In genomic region chr10:59966743-59967142, GRCm38 (mm10) we compare ENCODE assay signal across 11 mouse cellular contexts. TPM values are rescaled to one million over a fixed set of nuclear protein-coding genes. Genes with fewer than 3 reads are reported as not detected.
DNase-seq lines count a peak whose midpoint lies in the region; ATAC-seq and TF ChIP-seq lines count a peak whose summit lies in the region.
"Had no signal": no experiment of that assay in that cellular context is flagged by ENCODE, and none has a peak within 500 bp of the region (broad histone marks: within the 10 kb centered on the region; RNA-seq: fewer than 3 reads in every experiment).

No protein-coding gene starts in this region.

- no peaks in the 10 kb centered on the region for H3K36me3 ChIP-seq in forebrain, embryonic 11.5 days (ENCODE audit: control insufficient read depth, insufficient read depth, low read length)
- H3K36me3 ChIP-seq in forebrain, embryonic 14.5 days (ENCODE audit: control insufficient read depth, insufficient read depth, low read length), result no peaks in the 10 kb centered on the region
- no peaks in the 10 kb centered on the region for H3K36me3 ChIP-seq in liver, embryonic 14.5 days (replicated peaks; ENCODE audit: control insufficient read depth, insufficient read depth, low read depth)
- H3K36me3 ChIP-seq in limb, embryonic 14.5 days (ENCODE audit: control insufficient read depth, insufficient read depth, low read length), result no peaks in the 10 kb centered on the region
- H3K36me3 ChIP-seq: intestine, embryonic 15.5 days had no signal

- no peak overlapping the region for H3K4me2 ChIP-seq in forebrain, embryonic 11.5 days (ENCODE audit: low read depth, low read length, severe bottlenecking)
- H3K4me2 ChIP-seq in forebrain, embryonic 14.5 days (ENCODE audit: low read length), result no peak overlapping the region
- H3K4me2 ChIP-seq in liver, embryonic 14.5 days (ENCODE audit: low read depth), result no peak overlapping the region
- H3K4me2 ChIP-seq in limb, embryonic 14.5 days (replicated peaks; ENCODE audit: low read depth, low read length, severe bottlenecking), result no peak overlapping the region
- H3K4me2 ChIP-seq: intestine, embryonic 15.5 days had no signal

- no peak for DNase-seq in forebrain, embryonic 11.5 days (ENCODE audit: low spot score)
- no peak for DNase-seq in forebrain, embryonic 14.5 days (ENCODE audit: low spot score)
- DNase-seq in liver, embryonic 14.5 days (ENCODE audit: low read depth in 3 of 3, low spot score in 3 of 3), result no peak
- no peak for DNase-seq in liver
- DNase-seq in brain, embryonic 14.5 days (ENCODE audit: low read depth), result no peak
- no peak for DNase-seq in limb, embryonic 14.5 days (ENCODE audit: low spot score)
- no peak for DNase-seq in adrenal gland, postnatal 36 days
- DNase-seq in left cerebral cortex, postnatal 25 days (ENCODE audit: low spot score in 2 of 2), result no peak
- DNase-seq: heart, postnatal 14 days; right cerebral cortex, postnatal 4 days had no signal

- no peaks in the 10 kb centered on the region for H3K9me3 ChIP-seq in forebrain, embryonic 11.5 days (ENCODE audit: control insufficient read depth, low read length)
- no peaks in the 10 kb centered on the region for H3K9me3 ChIP-seq in forebrain, embryonic 14.5 days (replicated peaks; ENCODE audit: control insufficient read depth, low read length)
- H3K9me3 ChIP-seq in liver, embryonic 14.5 days (ENCODE audit: control insufficient read depth, low read length), result no peaks in the 10 kb centered on the region
- no peaks in the 10 kb centered on the region for H3K9me3 ChIP-seq in limb, embryonic 14.5 days (ENCODE audit: control insufficient read depth, low read length)
- H3K9me3 ChIP-seq: intestine, embryonic 15.5 days had no signal

- H3K4me3 ChIP-seq in forebrain, embryonic 11.5 days (ENCODE audit: low read depth, low read length), result no peak overlapping the region
- no peak overlapping the region for H3K4me3 ChIP-seq in forebrain, embryonic 14.5 days (ENCODE audit: low read depth, low read length)
- H3K4me3 ChIP-seq in liver, embryonic 14.5 days (ENCODE audit: insufficient read depth in 1 of 2, low read depth in 2 of 2, low read length in 2 of 2), result no peak overlapping the region
- H3K4me3 ChIP-seq in limb, embryonic 14.5 days (replicated peaks; ENCODE audit: low read length), result no peak overlapping the region
- H3K4me3 ChIP-seq: intestine, embryonic 15.5 days had no signal

- intact Hi-C loops in left cerebral cortex, postnatal 25 days (cut with DNase I), result no loop called here

- no peak for ATAC-seq in forebrain, embryonic 11.5 days (replicated peaks; ENCODE audit: low FRiP score)
- no peak for ATAC-seq in forebrain, embryonic 14.5 days
- ATAC-seq in liver, embryonic 14.5 days (ENCODE audit: insufficient read depth), result no peak
- no peak for ATAC-seq in limb, embryonic 14.5 days (ENCODE audit: low FRiP score, low read depth)
- ATAC-seq: intestine, embryonic 15.5 days had no signal

- no peaks in the 10 kb centered on the region for H3K27me3 ChIP-seq in forebrain, embryonic 11.5 days (ENCODE audit: control insufficient read depth, insufficient read depth, low read length)
- 0 out of 2 replicates have a peak, but pooled peaks cover 2% of the 10 kb centered on the region for H3K27me3 ChIP-seq in forebrain, embryonic 14.5 days (replicated peaks; ENCODE audit: control insufficient read depth, insufficient read depth, low read length)
- H3K27me3 ChIP-seq in liver, embryonic 14.5 days (ENCODE audit: control insufficient read depth, insufficient read depth, low read length), result no peaks in the 10 kb centered on the region; the same call in none of the 2 replicates
- H3K27me3 ChIP-seq in limb, embryonic 14.5 days (ENCODE audit: control insufficient read depth, insufficient read depth, low read length), result no peaks in the 10 kb centered on the region
- H3K27me3 ChIP-seq: intestine, embryonic 15.5 days had no signal

- H3K9ac ChIP-seq in forebrain, embryonic 11.5 days (ENCODE audit: low read length), result no peak overlapping the region
- H3K9ac ChIP-seq in forebrain, embryonic 14.5 days (ENCODE audit: low read length), result no peak overlapping the region
- no peak overlapping the region for H3K9ac ChIP-seq in liver, embryonic 14.5 days (replicated peaks)
- no peak overlapping the region for H3K9ac ChIP-seq in limb, embryonic 14.5 days (ENCODE audit: low read depth, low read length, severe bottlenecking)
- H3K9ac ChIP-seq: intestine, embryonic 15.5 days had no signal

- TF ChIP-seq EP300 in liver, embryonic 14.5 days (IDR thresholded peaks at IDR 0.05; ENCODE audit: low read depth), result no peak

- WGBS in forebrain, embryonic 11.5 days, result 88% methylated on average over 6 of the region's 6 CpGs
- 94% methylated on average over 6 of the region's 6 CpGs for WGBS in forebrain, embryonic 14.5 days
- WGBS in liver, embryonic 14.5 days (ENCODE audit: insufficient replicate concordance), result 72% methylated on average over 6 of the region's 6 CpGs
- 86% methylated on average over 6 of the region's 6 CpGs for WGBS in limb, embryonic 14.5 days

- H3K27ac ChIP-seq in forebrain, embryonic 11.5 days (ENCODE audit: low read depth, low read length), result 0 out of 2 replicates have a peak overlapping the region, but pooled peaks have one; percentile 1
- no peak overlapping the region for H3K27ac ChIP-seq in forebrain, embryonic 14.5 days (ENCODE audit: low read depth, low read length)
- no peak overlapping the region for H3K27ac ChIP-seq in liver, embryonic 14.5 days
- H3K27ac ChIP-seq in limb, embryonic 14.5 days (replicated peaks; ENCODE audit: low read depth, low read length), result peak overlapping the region; percentile 97

- TF ChIP-seq CTCF in liver, embryonic 14.5 days (IDR thresholded peaks at IDR 0.05; ENCODE audit: low read depth), result peak; percentile 54
- peak; percentile 32; the same call in 1 of the 2 replicates for TF ChIP-seq CTCF in brain, embryonic 14.5 days (IDR thresholded peaks at IDR 0.05; ENCODE audit: borderline replicate concordance, extremely low read depth, insufficient read depth, insufficient read length)

- no peak for TF ChIP-seq POLR2A in brain, embryonic 14.5 days (IDR thresholded peaks at IDR 0.05; ENCODE audit: borderline replicate concordance, extremely low read depth, insufficient read depth, insufficient read length, poor library complexity, severe bottlenecking)
- TF ChIP-seq POLR2A in limb, embryonic 14.5 days (IDR thresholded peaks at IDR 0.05; ENCODE audit: borderline replicate concordance, extremely low read depth, insufficient read depth, insufficient read length), result no peak

- peaks cover 19% of the 10 kb centered on the region for H3K4me1 ChIP-seq in forebrain, embryonic 11.5 days (replicated peaks; ENCODE audit: control insufficient read depth, insufficient read depth, low read length)
- peaks cover 13% of the 10 kb centered on the region for H3K4me1 ChIP-seq in forebrain, embryonic 14.5 days (ENCODE audit: control insufficient read depth, insufficient read depth, low read length)
- H3K4me1 ChIP-seq in liver, embryonic 14.5 days (replicated peaks; ENCODE audit: control insufficient read depth in 2 of 2, insufficient read depth in 2 of 2, low read length in 1 of 2), result peaks cover 0 to 15% of the 10 kb centered on the region in 2 experiments
- peaks cover 63% of the 10 kb centered on the region for H3K4me1 ChIP-seq in limb, embryonic 14.5 days (ENCODE audit: control insufficient read depth, insufficient read depth, low read length)

RNA-seq across cellular contexts. Expression of gene Ddit4, which starts 15.1 kb away (rescaled TPM):
- polyA plus RNA-seq in forebrain, embryonic 11.5 days (2014; fragmentation: Nextera tagmentation; extraction: Ambion mirVana), result 7.4 and 9.5 TPM in 2 replicates
- 10.2 and 11.1 TPM in 2 replicates for polyA plus RNA-seq in forebrain, embryonic 14.5 days (2014; fragmentation: Nextera tagmentation; extraction: Ambion mirVana)
- 2.5 and 3.3 TPM in 2 replicates for polyA plus RNA-seq in liver, embryonic 14.5 days (2012; rRNA removed)
- polyA plus RNA-seq in liver, embryonic 14.5 days (2014; fragmentation: Nextera tagmentation; extraction: Ambion mirVana), result 0.20 and 0.39 TPM in 2 replicates
- 82.4 and 114 TPM in 2 replicates for polyA plus RNA-seq in brain, embryonic 14.5 days (2012; rRNA removed)
- 117 and 138 TPM in 2 replicates for polyA plus RNA-seq in limb, embryonic 14.5 days (2012; rRNA removed)
- polyA plus RNA-seq in limb, embryonic 14.5 days (2014; fragmentation: Nextera tagmentation; extraction: Ambion mirVana), result 8.5 and 8.6 TPM in 2 replicates
- total RNA-seq in adrenal gland, postnatal 36 days (2021), result 10 to 100 TPM; 76.4 to 98.7 TPM
- total RNA-seq in left cerebral cortex, postnatal 25 days (2021), result 10 to 100 TPM; 40.8 to 42.6 TPM

RNA-seq across cellular contexts. Expression of gene Ascc1, which starts 35.9 kb away (rescaled TPM):
- polyA plus RNA-seq in forebrain, embryonic 11.5 days (2014; fragmentation: Nextera tagmentation; extraction: Ambion mirVana), result 35.8 and 38.4 TPM in 2 replicates
- polyA plus RNA-seq in forebrain, embryonic 14.5 days (2014; fragmentation: Nextera tagmentation; extraction: Ambion mirVana), result 45.4 and 50.2 TPM in 2 replicates
- 6.7 and 10.7 TPM in 2 replicates for polyA plus RNA-seq in liver, embryonic 14.5 days (2012; rRNA removed)
- 15.7 and 16.8 TPM in 2 replicates for polyA plus RNA-seq in liver, embryonic 14.5 days (2014; fragmentation: Nextera tagmentation; extraction: Ambion mirVana)
- polyA plus RNA-seq in brain, embryonic 14.5 days (2012; rRNA removed), result 32.8 and 36.3 TPM in 2 replicates
- polyA plus RNA-seq in limb, embryonic 14.5 days (2012; rRNA removed), result 29.4 and 32.9 TPM in 2 replicates
- 41.2 and 45.4 TPM in 2 replicates for polyA plus RNA-seq in limb, embryonic 14.5 days (2014; fragmentation: Nextera tagmentation; extraction: Ambion mirVana)
- total RNA-seq in adrenal gland, postnatal 36 days (2021), result 10 to 100 TPM; 27.1 to 32.8 TPM
- 10 to 100 TPM; 15.1 to 15.5 TPM for total RNA-seq in left cerebral cortex, postnatal 25 days (2021)

RNA-seq across cellular contexts. Expression of gene Anapc16, which starts 36.2 kb away (rescaled TPM):
- polyA plus RNA-seq in forebrain, embryonic 11.5 days (2014; fragmentation: Nextera tagmentation; extraction: Ambion mirVana), result 94.6 and 99.4 TPM in 2 replicates
- 96.5 and 99.7 TPM in 2 replicates for polyA plus RNA-seq in forebrain, embryonic 14.5 days (2014; fragmentation: Nextera tagmentation; extraction: Ambion mirVana)
- polyA plus RNA-seq in liver, embryonic 14.5 days (2012; rRNA removed), result 26.6 and 29.9 TPM in 2 replicates
- polyA plus RNA-seq in liver, embryonic 14.5 days (2014; fragmentation: Nextera tagmentation; extraction: Ambion mirVana), result 38.9 and 39.7 TPM in 2 replicates
- polyA plus RNA-seq in brain, embryonic 14.5 days (2012; rRNA removed), result 85.9 and 112 TPM in 2 replicates
- 105 and 109 TPM in 2 replicates for polyA plus RNA-seq in limb, embryonic 14.5 days (2012; rRNA removed)
- 110 and 114 TPM in 2 replicates for polyA plus RNA-seq in limb, embryonic 14.5 days (2014; fragmentation: Nextera tagmentation; extraction: Ambion mirVana)
- 10 to 100 TPM; 67.5 to 72.7 TPM for total RNA-seq in adrenal gland, postnatal 36 days (2021)
- total RNA-seq in left cerebral cortex, postnatal 25 days (2021), result 10 to 100 TPM; 62.9 to 63.5 TPM

Comparison
In these comparisons a context has a peak if more than half of its experiments do, and no peak if none do; other contexts are left out.
1. H3K27ac ChIP-seq: peak in forebrain, embryonic 11.5 days (single experiment) and limb, embryonic 14.5 days (single experiment); none in forebrain, embryonic 14.5 days (single experiment) and liver, embryonic 14.5 days (single experiment).